Mouse (Mus musculus): ENCODE data around the gene Lrp5.

DNA sequence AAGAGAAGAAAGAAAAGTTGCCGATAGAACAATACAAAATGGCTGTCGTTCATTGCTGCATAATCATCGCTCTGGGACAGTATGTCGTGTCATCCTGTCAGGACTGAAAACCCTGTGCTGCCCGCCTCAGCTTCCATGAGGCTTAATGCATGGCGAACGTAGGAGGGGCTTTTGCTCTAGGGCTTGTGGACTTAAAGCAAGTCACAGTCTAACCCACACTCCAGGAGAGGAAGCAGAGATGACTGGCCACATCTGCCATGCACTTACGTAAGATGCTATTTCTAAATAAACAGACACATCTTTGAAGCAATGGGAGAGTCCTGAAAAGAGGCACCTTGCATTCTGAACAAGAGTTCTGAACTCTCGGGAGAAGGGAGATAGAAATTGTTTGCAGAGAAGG is 36.8 kb upstream of the Lrp5 start:
- TF ChIP-seq CTCF (IDR thresholded peaks at IDR 0.05; ENCODE audit: control insufficient read depth, insufficient read depth, low read length), result no peak
- no peak for TF ChIP-seq POLR2A (IDR thresholded peaks at IDR 0.05; ENCODE audit: borderline replicate concordance, control insufficient read depth, low read depth, low read length)
